Mouse (Mus musculus) telencephalon, adult 2 months (tissue): Measurements from ENCODE around the gene Nek11.

Experiments used
- DNase-seq: peaks from one replicate; pipeline ENCODE4 v3.0.0-alpha.2; 2011; ENCODE audit warnings: low read depth, low spot score

The Nek11 gene

GRCm38 (mm10) chr9:105395218-105395627 is at the start of gene Nek11, which contains the start of gene Aste1:
Nek11 (minus strand) TSS chr9:105395524.
Aste1 (plus strand) TSS chr9:105395392.
- DNase-seq = peak; percentile 84

- no peak for DNase-seq
These were observed 13.2 kb upstream of the Nek11 start for GRCm38 (mm10) chr9:105408549-105408948.

- no peak for DNase-seq
These were observed 604 bp downstream of the Nek11 start for GRCm38 (mm10) chr9:105394720-105395119.

- no peak for DNase-seq
These were observed 4.7 kb downstream of the Nek11 start for GRCm38 (mm10) chr9:105390616-105391015.

GRCm38 (mm10) chr9:105389289-105389688 is 6.0 kb downstream of the Nek11 start:
- peak; percentile 21 for DNase-seq

GRCm38 (mm10) chr9:105387403-105387802 is 7.9 kb downstream of the Nek11 start:
- DNase-seq = no peak

- no peak for DNase-seq
These were observed 15.7 kb downstream of the Nek11 start for GRCm38 (mm10) chr9:105379533-105380145.

- peak; percentile 42 for DNase-seq
These were observed 17.7 kb downstream of the Nek11 start for GRCm38 (mm10) chr9:105377622-105378021.

GRCm38 (mm10) chr9:105376954-105377530 is 18.3 kb downstream of the Nek11 start:
- no peak for DNase-seq

GRCm38 (mm10) chr9:105376411-105376810 is 18.9 kb downstream of the Nek11 start:
- DNase-seq = no peak

GRCm38 (mm10) chr9:105374361-105374760 is 21.0 kb downstream of the Nek11 start:
- no peak for DNase-seq

GRCm38 (mm10) chr9:105368605-105369004 is 26.7 kb downstream of the Nek11 start:
- no peak for DNase-seq

- no peak for DNase-seq
These were observed 29.1 kb downstream of the Nek11 start for GRCm38 (mm10) chr9:105366199-105366598.

GRCm38 (mm10) chr9:105363520-105364231 is 31.6 kb downstream of the Nek11 start:
- DNase-seq = peak; percentile 46

GRCm38 (mm10) chr9:105362181-105362580 is 33.1 kb downstream of the Nek11 start:
- DNase-seq = no peak

- DNase-seq = no peak
These were observed 46.3 kb downstream of the Nek11 start for GRCm38 (mm10) chr9:105349034-105349433.

GRCm38 (mm10) chr9:105348242-105349031 is 46.9 kb downstream of the Nek11 start:
- DNase-seq = no peak

GRCm38 (mm10) chr9:105342994-105343656 is 52.2 kb downstream of the Nek11 start:
- DNase-seq = no peak

GRCm38 (mm10) chr9:105342565-105342964 is 52.8 kb downstream of the Nek11 start:
- DNase-seq = no peak

GRCm38 (mm10) chr9:105332436-105333016 is 62.8 kb downstream of the Nek11 start:
- no peak for DNase-seq

GRCm38 (mm10) chr9:105321856-105322255 is 73.5 kb downstream of the Nek11 start:
- no peak for DNase-seq
